Mouse (Mus musculus) heart, adult 2 months (tissue): Measurements from ENCODE around the gene Ldb1. TPM values are rescaled to one million over a fixed set of nuclear protein-coding genes. Genes with fewer than 3 reads are reported as not detected.

Experiments used
- DNase-seq, 2 experiments: peaks; one replicate each; pipeline ENCODE4 v3.0.0; 2021
- H3K27ac ChIP-seq: fragments of 200-600 bp; 2 replicates; pipeline ENCODE4 v1.8.1; 2022
- H3K27me3 ChIP-seq: fragments of 200-500 bp; 2 replicates; pipeline ENCODE4 v1.6.1; 2012; ENCODE audit warnings: mild to moderate bottlenecking, low read length, inconsistent platforms, mixed read lengths; ENCODE audit not compliant: control insufficient read depth, insufficient read depth
- H3K36me3 ChIP-seq: fragments of 200-500 bp; 2 replicates; pipeline ENCODE4 v1.6.1; 2012; ENCODE audit warnings: low read length, inconsistent platforms; ENCODE audit not compliant: control insufficient read depth, insufficient read depth
- H3K4me1 ChIP-seq: fragments of 200-500 bp; 2 replicates; pipeline ENCODE4 v1.6.1; 2011; ENCODE audit warnings: low read length; ENCODE audit not compliant: control insufficient read depth, insufficient read depth
- H3K4me3 ChIP-seq: fragments of 200-600 bp; 2 replicates; pipeline ENCODE4 v1.8.1; 2022
- H3K79me2 ChIP-seq: fragments of 200-500 bp; replicated peaks from 2 replicates; pipeline ENCODE4 v1.6.1; 2012; ENCODE audit warnings: mild to moderate bottlenecking, inconsistent platforms, low read length, moderate library complexity, mixed read lengths; ENCODE audit not compliant: control insufficient read depth, insufficient read depth
- H3K9ac ChIP-seq: fragments of 200-500 bp; 2 replicates; pipeline ENCODE4 v1.6.1; 2012; ENCODE audit warnings: low read depth, mild to moderate bottlenecking, control low read depth, inconsistent platforms, low read length, mixed read lengths
- CTCF ChIP-seq: fragments of 200-600 bp; IDR thresholded peaks from 2 replicates; pipeline ENCODE4 v1.8.1; 2022; ENCODE audit warnings: antibody characterized with exemption, mild to moderate bottlenecking, moderate library complexity
- EP300 ChIP-seq: fragments of 200-500 bp; IDR thresholded peaks from 2 replicates; pipeline ENCODE4 v1.6.1; 2011; ENCODE audit warnings: low read depth, low read length, control low read depth; ENCODE audit not compliant: insufficient read depth
- POLR2A ChIP-seq: fragments of 200-500 bp; IDR thresholded peaks from 2 replicates; pipeline ENCODE4 v1.6.1; 2011; ENCODE audit warnings: mild to moderate bottlenecking, low read depth, low read length, control low read depth; ENCODE audit not compliant: insufficient read depth
- WGBS: fragments of 180-500 bp; shearing (Covaris S2); methylation state at CpG from one replicate; pipeline ENCODE4 v1.1.7; 2018; 5-methylcytosine and 5-hydroxymethylcytosine counted together
- intact Hi-C: fragments of 180-260 bp; cut with DNase I; formaldehyde crosslinking; loops from one replicate; pipeline ENCODE4 v1.15.1; 2025
- long read RNA-seq: library from polyadenylated mRNA; stranded (forward); transcript quantifications from one replicate; pipeline ENCODE4 v2.0.0, GENCODE M21; 2021
- polyA plus RNA-seq: library from polyadenylated mRNA; depleted of rRNA; stranded (reverse); fragments of >200 nt; gene quantifications from 2 replicates; pipeline ENCODE4 v1.2.3, GENCODE M21; 2012; rRNA removed
- total RNA-seq, 2 experiments: library from RNA; stranded (reverse); gene quantifications; 2 replicates each; pipeline ENCODE4 v1.2.3; 2021

Gene Ldb1
- total RNA-seq (10 to 100 TPM; 39.2 to 46.3 TPM), polyA plus RNA-seq (94.1 and 96.3 TPM in 2 replicates)
- long read RNA-seq, transcript Ldb1-207 (11 exons, 3,133 nt), result major isoform, 7 of 19 reads
- long read RNA-seq, transcript Ldb1-206 (11 exons, 2,108 nt), result minor isoform, 6 of 19 reads
- long read RNA-seq, partial matches to known transcripts, result 5 of 19 reads
- long read RNA-seq, other reads (novel, unspliced or antisense), result 0 of 19 reads

GRCm38 (mm10) chr19:46044993-46045695 lies at the start of gene Ldb1:
Ldb1 (minus strand) TSS chr19:46045214.
- H3K9ac ChIP-seq, result peak within 1 kb of the TSS; percentile 96
- intact Hi-C loops, result loop anchor here (5.0 kb wide), 1 partner anchor 43 kb away; the partner anchor contains the start of gene Hps6
- peaks cover 7% of the 10 kb centered on the region; the same call in 1 of the 2 replicates for H3K79me2 ChIP-seq
- H3K36me3 ChIP-seq, result peaks cover 13% of the 10 kb centered on the region
- peaks cover 24% of the 10 kb centered on the region for H3K4me1 ChIP-seq
- peak within 1 kb of the TSS; percentile 76 for H3K4me3 ChIP-seq
- no peak for TF ChIP-seq CTCF
- TF ChIP-seq POLR2A, result peak; percentile 90
- TF ChIP-seq EP300, result no peak
- WGBS, result 1% methylated on average over 81 of the region's 84 CpGs
- DNase-seq, result peak; percentile 91 to 93
- no peaks in the 10 kb centered on the region for H3K27me3 ChIP-seq
- peak within 1 kb of the TSS; percentile 98 for H3K27ac ChIP-seq

- 100% methylated on average over 2 of the region's 2 CpGs for WGBS
- no peaks in the 10 kb centered on the region for H3K4me1 ChIP-seq
- no peak overlapping the region for H3K27ac ChIP-seq
- H3K4me3 ChIP-seq, result no peak overlapping the region
- intact Hi-C loops, result no loop called here
- H3K9ac ChIP-seq, result no peak overlapping the region
- H3K36me3 ChIP-seq, result no peaks in the 10 kb centered on the region
- H3K79me2 ChIP-seq, result no peaks in the 10 kb centered on the region
- TF ChIP-seq CTCF (no peak), EP300 (no peak), POLR2A (no peak)
- no peaks in the 10 kb centered on the region for H3K27me3 ChIP-seq
- no peak for DNase-seq
Measured at GRCm38 (mm10) chr19:46094144-46094543, 49.1 kb upstream of the Ldb1 start.

GRCm38 (mm10) chr19:46091641-46092040 lies 46.6 kb upstream of the Ldb1 start:
- Histone ChIP-seq H3K4me1 (no peaks in the 10 kb centered on the region), H3K36me3 (no peaks in the 10 kb centered on the region), H3K4me3 (no peak overlapping the region), H3K79me2 (no peaks in the 10 kb centered on the region), H3K9ac (no peak overlapping the region), H3K27ac (no peak overlapping the region), H3K27me3 (no peaks in the 10 kb centered on the region)
- no peak for DNase-seq
- 77% methylated on average over 4 of the region's 4 CpGs for WGBS
- TF ChIP-seq POLR2A (no peak), CTCF (no peak), EP300 (no peak)
- intact Hi-C loops, result no loop called here

GRCm38 (mm10) chr19:46087871-46088270 lies 42.9 kb upstream of the Ldb1 start:
- WGBS, result 35% methylated on average over 7 of the region's 7 CpGs
- DNase-seq, result peak; percentile 58 to 64

GRCm38 (mm10) chr19:46086337-46086736 lies 41.3 kb upstream of the Ldb1 start:
- peak; percentile 35 to 48 for DNase-seq
- Histone ChIP-seq H3K36me3 (no peaks in the 10 kb centered on the region), H3K27ac (no peak overlapping the region), H3K9ac (no peak overlapping the region), H3K4me3 (no peak overlapping the region), H3K4me1 (no peaks in the 10 kb centered on the region), H3K27me3 (no peaks in the 10 kb centered on the region), H3K79me2 (no peaks in the 10 kb centered on the region)
- TF ChIP-seq CTCF, result peak; percentile 86
- no peak for TF ChIP-seq POLR2A
- no peak for TF ChIP-seq EP300
- WGBS, result 42% methylated on average over 3 of the region's 3 CpGs
- intact Hi-C loops, result loop anchor here (5.0 kb wide), 1 partner anchor 166 kb away; no protein-coding TSS in a partner anchor

More at GRCm38 (mm10) chr19:46087871-46088270, 42.9 kb upstream of the Ldb1 start:
- no peak overlapping the region for H3K27ac ChIP-seq
- H3K27me3 ChIP-seq, result no peaks in the 10 kb centered on the region
- H3K9ac ChIP-seq, result peak overlapping the region; percentile 37; the same call in 1 of the 2 replicates
- no peaks in the 10 kb centered on the region for H3K79me2 ChIP-seq
- intact Hi-C loops, result loop anchor here (5.0 kb wide), 1 partner anchor 164 kb away; no protein-coding TSS in a partner anchor
- no peaks in the 10 kb centered on the region for H3K4me1 ChIP-seq
- TF ChIP-seq EP300, result no peak
- no peak for TF ChIP-seq POLR2A
- TF ChIP-seq CTCF, result no peak
- no peaks in the 10 kb centered on the region for H3K36me3 ChIP-seq
- no peak overlapping the region for H3K4me3 ChIP-seq

GRCm38 (mm10) chr19:46085185-46085584 lies 40.2 kb upstream of the Ldb1 start:
- H3K9ac ChIP-seq, result no peak overlapping the region
- intact Hi-C loops, result loop anchor here (5.0 kb wide), 1 partner anchor 167 kb away; no protein-coding TSS in a partner anchor
- H3K27me3 ChIP-seq, result no peaks in the 10 kb centered on the region
- H3K27ac ChIP-seq, result no peak overlapping the region
- WGBS, result 94% methylated on average over 8 of the region's 8 CpGs
- no peaks in the 10 kb centered on the region for H3K4me1 ChIP-seq
- no peak for TF ChIP-seq POLR2A
- TF ChIP-seq EP300, result no peak
- no peak for TF ChIP-seq CTCF
- no peaks in the 10 kb centered on the region for H3K79me2 ChIP-seq
- no peaks in the 10 kb centered on the region for H3K36me3 ChIP-seq
- DNase-seq, result no peak
- no peak overlapping the region for H3K4me3 ChIP-seq
